Mouse (Mus musculus) forebrain, embryonic 14.5 days (tissue): ENCODE data around the gene Supt3. TPM values are rescaled to one million over a fixed set of nuclear protein-coding genes. Genes with fewer than 3 reads are reported as not detected.

Experiments
- ATAC-seq: fragments of 200-750 bp; cut with Nextera tagmentation; 2 replicates; pipeline ENCODE4 v1.8.0; 2017; ENCODE audit warnings: mild to moderate bottlenecking, moderate library complexity
- DNase-seq: peaks from one replicate; pipeline ENCODE4 v3.0.0-alpha.2; 2015; ENCODE audit warnings: low spot score
- H3K27ac ChIP-seq: fragments of 300-500 bp; sonication (generic); 2 replicates; pipeline ENCODE4 v1.5.1; 2014; ENCODE audit warnings: low read depth, mild to moderate bottlenecking, control low read depth, low read length, moderate library complexity
- H3K27me3 ChIP-seq: fragments of 300-500 bp; sonication (generic); replicated peaks from 2 replicates; pipeline ENCODE4 v1.6.1; 2014; ENCODE audit warnings: low read length, control low read depth, mixed read lengths; ENCODE audit not compliant: control insufficient read depth, insufficient read depth
- H3K36me3 ChIP-seq: fragments of 300-500 bp; sonication (generic); 2 replicates; pipeline ENCODE4 v1.6.1; 2014; ENCODE audit warnings: low read length, control low read depth; ENCODE audit not compliant: control insufficient read depth, insufficient read depth
- H3K4me1 ChIP-seq: fragments of 300-500 bp; sonication (generic); 2 replicates; pipeline ENCODE4 v1.6.1; 2014; ENCODE audit warnings: antibody characterized with exemption, low read length, control low read depth; ENCODE audit not compliant: control insufficient read depth, insufficient read depth
- H3K4me2 ChIP-seq: fragments of 300-500 bp; sonication (generic); 2 replicates; pipeline ENCODE4 v1.6.1; 2014; ENCODE audit warnings: mild to moderate bottlenecking, control low read depth, low read length
- H3K4me3 ChIP-seq: fragments of 300-500 bp; sonication (generic); 2 replicates; pipeline ENCODE4 v1.5.1; 2014; ENCODE audit warnings: low read depth, low read length, control low read depth
- H3K9ac ChIP-seq: fragments of 300-500 bp; sonication (generic); 2 replicates; pipeline ENCODE4 v1.6.1; 2014; ENCODE audit warnings: mild to moderate bottlenecking, low read length, control low read depth, moderate library complexity
- H3K9me3 ChIP-seq: fragments of 300-500 bp; sonication (generic); replicated peaks from 2 replicates; pipeline ENCODE4 v1.6.1; 2016; ENCODE audit warnings: low read length, control low read depth, mixed read lengths; ENCODE audit not compliant: control insufficient read depth
- WGBS: fragments of 180-500 bp; shearing (Covaris S2); extraction: QIAGEN DNeasy Blood & Tissue Kit; methylation state at CpG from one replicate; pipeline ENCODE4 v1.1.7; 2014; 5-methylcytosine and 5-hydroxymethylcytosine counted together
- polyA plus RNA-seq: library from polyadenylated mRNA; unstranded; fragments of >200 nt; fragmentation: Nextera tagmentation; extraction: Ambion mirVana; gene quantifications from 2 replicates; pipeline ENCODE4 v1.2.1, GENCODE M21; 2014

The Supt3 gene
- polyA plus RNA-seq, 1 experiment from 2014 or later, result 19.0 TPM

DNA sequence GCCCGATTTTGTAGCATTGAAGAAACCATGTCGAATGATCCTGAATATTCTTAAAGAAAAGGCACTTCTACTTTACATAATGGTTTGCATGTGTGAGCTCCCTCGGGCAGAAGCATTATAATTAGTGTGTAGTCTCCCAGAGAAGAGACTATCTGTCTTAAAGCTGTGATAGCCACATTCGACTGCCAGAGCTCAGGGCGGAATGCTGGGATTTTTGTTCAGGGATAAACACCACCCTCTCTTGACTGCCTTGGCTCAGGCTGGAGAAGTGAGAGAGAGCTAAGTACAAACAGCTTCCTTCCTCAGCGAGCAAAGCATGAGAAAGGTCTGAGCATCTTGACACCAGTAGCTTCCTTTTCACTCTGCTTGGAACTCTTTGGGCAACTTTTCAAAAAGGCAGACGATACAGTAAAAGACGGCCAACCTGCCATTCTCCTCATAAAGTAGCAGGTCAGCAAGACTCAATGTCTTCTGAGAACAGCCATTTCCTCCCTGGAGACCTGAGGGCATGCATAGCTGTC lies 305.1 kb downstream of the Supt3 start:
- Histone ChIP-seq H3K36me3 (no peaks in the 10 kb centered on the region), H3K4me3 (no peak overlapping the region), H3K27me3 (no peaks in the 10 kb centered on the region), H3K9me3 (no peaks in the 10 kb centered on the region), H3K4me2 (no peak overlapping the region), H3K27ac (no peak overlapping the region), H3K9ac (no peak overlapping the region), H3K4me1 (0 out of 2 replicates have a peak, but pooled peaks cover 2% of the 10 kb centered on the region)
- DNase-seq (no peak), ATAC-seq (no peak)
- 81% methylated on average over 8 of the region's 8 CpGs for WGBS

DNA sequence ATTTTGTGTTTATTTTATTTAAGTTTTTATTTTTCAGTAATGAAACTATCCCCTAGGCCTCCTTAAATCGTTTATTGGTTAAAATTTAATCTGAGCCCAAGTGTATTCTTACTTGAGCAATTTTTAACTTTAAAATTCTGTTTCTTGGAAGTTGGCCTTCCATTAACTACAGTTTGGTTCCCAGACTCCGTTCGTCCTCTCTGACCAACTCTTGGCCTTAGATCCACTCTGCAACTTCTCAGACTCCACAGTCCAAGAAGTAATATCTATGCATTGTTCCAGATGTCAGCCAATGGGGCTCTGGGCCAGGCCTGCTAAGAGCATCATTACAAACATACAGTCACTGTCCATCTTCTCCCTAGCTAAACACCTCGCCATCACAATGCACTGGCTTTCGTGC lies 309.4 kb downstream of the Supt3 start:
- no peaks in the 10 kb centered on the region for H3K4me1 ChIP-seq
- H3K4me2 ChIP-seq, result no peak overlapping the region
- no peaks in the 10 kb centered on the region for H3K27me3 ChIP-seq
- H3K9ac ChIP-seq, result no peak overlapping the region
- ATAC-seq (no peak), DNase-seq (no peak)
- 90% methylated on average over 5 of the region's 5 CpGs for WGBS
- no peak overlapping the region for H3K27ac ChIP-seq
- no peaks in the 10 kb centered on the region for H3K36me3 ChIP-seq
- no peak overlapping the region for H3K4me3 ChIP-seq
- H3K9me3 ChIP-seq, result no peaks in the 10 kb centered on the region

GRCm38 (mm10) chr17:45087022-45087421 lies 310.1 kb downstream of the Supt3 start:
- no peak overlapping the region for H3K27ac ChIP-seq
- 45% methylated on average over 5 of the region's 5 CpGs for WGBS
- H3K9ac ChIP-seq, result no peak overlapping the region
- DNase-seq (peak; percentile 63), ATAC-seq (peak; percentile 32; the same call in 1 of the 2 replicates)
- no peaks in the 10 kb centered on the region for H3K9me3 ChIP-seq
- no peaks in the 10 kb centered on the region for H3K4me1 ChIP-seq
- H3K27me3 ChIP-seq, result no peaks in the 10 kb centered on the region
- H3K36me3 ChIP-seq, result no peaks in the 10 kb centered on the region
- H3K4me3 ChIP-seq, result no peak overlapping the region
- H3K4me2 ChIP-seq, result no peak overlapping the region

DNA sequence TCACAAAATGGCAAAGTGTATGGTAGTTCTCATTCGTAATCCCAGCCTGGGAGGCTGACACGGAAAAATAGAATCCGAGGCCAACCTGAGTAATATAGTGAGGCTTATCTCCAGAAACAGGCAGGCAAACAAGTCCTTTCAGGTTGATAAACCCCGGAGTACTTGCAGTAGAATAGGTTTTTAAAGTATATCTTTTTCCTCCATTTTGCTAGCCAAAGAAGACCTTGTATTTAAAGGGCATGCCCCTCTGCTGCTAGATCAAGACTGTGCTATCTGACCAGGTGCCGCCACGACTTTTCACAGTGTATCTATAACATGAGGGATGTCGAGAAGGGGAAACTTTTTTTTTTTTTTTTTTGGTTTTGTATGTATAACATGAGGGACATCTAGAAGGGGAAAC lies 324.1 kb downstream of the Supt3 start:
- no peak for DNase-seq
- Histone ChIP-seq H3K4me2 (no peak overlapping the region), H3K4me1 (no peaks in the 10 kb centered on the region), H3K9ac (no peak overlapping the region), H3K9me3 (no peaks in the 10 kb centered on the region), H3K27me3 (no peaks in the 10 kb centered on the region), H3K36me3 (no peaks in the 10 kb centered on the region), H3K27ac (no peak overlapping the region), H3K4me3 (no peak overlapping the region)
- no peak for ATAC-seq
- 90% methylated on average over 7 of the region's 7 CpGs for WGBS

GRCm38 (mm10) chr17:45115386-45115785 lies 338.4 kb downstream of the Supt3 start:
- Histone ChIP-seq H3K4me3 (no peak overlapping the region), H3K4me2 (no peak overlapping the region), H3K27me3 (no peaks in the 10 kb centered on the region), H3K9me3 (no peaks in the 10 kb centered on the region), H3K27ac (no peak overlapping the region), H3K36me3 (no peaks in the 10 kb centered on the region), H3K4me1 (no peaks in the 10 kb centered on the region), H3K9ac (no peak overlapping the region)
- WGBS, result 89% methylated on average over 3 of the region's 3 CpGs
- no peak for ATAC-seq
- DNase-seq, result no peak

DNA sequence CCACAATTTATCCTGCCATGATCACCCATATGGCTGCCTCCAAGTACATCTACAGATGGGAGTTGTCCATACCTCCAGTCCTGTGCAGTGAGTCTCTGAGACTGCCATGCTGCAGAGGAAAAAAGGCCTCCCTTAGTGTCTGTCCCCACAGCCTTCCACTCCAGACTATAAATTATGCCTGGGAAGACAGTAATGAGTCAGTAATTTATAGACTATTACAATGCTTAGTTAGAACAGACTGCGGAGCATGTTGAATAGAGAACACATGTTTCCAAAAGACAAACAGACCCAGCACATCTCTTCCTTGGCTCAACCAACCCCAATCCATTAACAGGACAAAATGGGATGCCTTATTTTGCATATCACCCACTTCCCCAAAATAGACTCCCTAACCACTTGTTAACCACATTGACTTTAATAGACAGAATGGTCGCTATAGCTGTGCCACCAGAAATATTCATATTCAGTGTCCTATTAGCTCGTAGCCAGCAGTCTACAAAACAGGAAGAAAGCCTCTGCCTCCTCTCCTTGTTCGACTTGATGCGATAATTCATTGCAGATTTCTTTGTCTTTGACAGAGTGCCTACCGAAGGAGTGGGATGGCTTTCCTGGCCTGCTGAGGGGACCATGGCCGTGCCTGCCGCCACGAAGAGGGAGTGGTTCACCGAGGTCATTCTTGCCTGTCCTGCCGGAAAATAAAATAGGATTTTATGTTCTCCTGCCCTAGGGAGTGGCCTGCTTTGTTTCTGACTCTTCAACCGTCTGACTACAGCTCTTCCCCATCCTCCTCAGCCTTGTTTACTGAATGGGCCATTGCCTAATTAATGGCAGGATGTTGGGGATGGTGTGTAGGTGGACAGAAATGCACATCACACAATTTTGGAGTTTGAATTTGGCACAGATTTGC lies 341.9 kb downstream of the Supt3 start:
- Histone ChIP-seq H3K36me3 (no peaks in the 10 kb centered on the region), H3K9me3 (no peaks in the 10 kb centered on the region), H3K27ac (no peak overlapping the region), H3K9ac (no peak overlapping the region), H3K27me3 (no peaks in the 10 kb centered on the region), H3K4me3 (no peak overlapping the region), H3K4me1 (no peaks in the 10 kb centered on the region), H3K4me2 (no peak overlapping the region)
- no peak for ATAC-seq
- DNase-seq, result no peak
- 48% methylated on average over 12 of the region's 12 CpGs for WGBS

GRCm38 (mm10) chr17:45119609-45120201 lies 342.8 kb downstream of the Supt3 start:
- Histone ChIP-seq H3K27ac (no peak overlapping the region), H3K9ac (no peak overlapping the region), H3K36me3 (no peaks in the 10 kb centered on the region), H3K9me3 (no peaks in the 10 kb centered on the region), H3K4me2 (no peak overlapping the region), H3K27me3 (no peaks in the 10 kb centered on the region), H3K4me3 (no peak overlapping the region), H3K4me1 (no peaks in the 10 kb centered on the region)
- DNase-seq (peak; percentile 21), ATAC-seq (no peak)
- 85% methylated on average over 18 of the region's 18 CpGs for WGBS

DNA sequence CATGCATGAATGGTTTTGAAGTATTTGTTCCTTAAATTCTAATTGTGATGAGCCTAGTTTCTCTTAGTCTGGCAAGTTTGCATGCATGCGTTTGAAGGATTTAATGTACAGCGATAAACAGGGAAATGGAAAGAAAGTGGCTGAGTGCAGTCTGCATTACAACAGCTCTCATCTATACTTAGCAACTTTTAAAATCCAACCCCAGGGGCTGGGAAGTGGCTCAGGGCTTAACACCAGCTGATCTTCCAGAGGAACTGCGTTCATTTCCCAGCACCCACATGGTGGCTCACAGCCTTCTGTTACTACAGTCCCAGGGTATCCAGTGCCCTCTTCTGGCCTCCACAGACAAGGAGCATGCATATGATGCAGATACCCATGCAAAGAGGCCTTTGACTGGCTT lies 346.9 kb downstream of the Supt3 start:
- no peak overlapping the region for H3K9ac ChIP-seq
- H3K27ac ChIP-seq, result no peak overlapping the region
- 91% methylated on average over 3 of the region's 3 CpGs for WGBS
- no peaks in the 10 kb centered on the region for H3K4me1 ChIP-seq
- DNase-seq (no peak), ATAC-seq (no peak)
- no peak overlapping the region for H3K4me3 ChIP-seq
- no peaks in the 10 kb centered on the region for H3K9me3 ChIP-seq
- no peaks in the 10 kb centered on the region for H3K36me3 ChIP-seq
- no peaks in the 10 kb centered on the region for H3K27me3 ChIP-seq
- H3K4me2 ChIP-seq, result no peak overlapping the region

DNA sequence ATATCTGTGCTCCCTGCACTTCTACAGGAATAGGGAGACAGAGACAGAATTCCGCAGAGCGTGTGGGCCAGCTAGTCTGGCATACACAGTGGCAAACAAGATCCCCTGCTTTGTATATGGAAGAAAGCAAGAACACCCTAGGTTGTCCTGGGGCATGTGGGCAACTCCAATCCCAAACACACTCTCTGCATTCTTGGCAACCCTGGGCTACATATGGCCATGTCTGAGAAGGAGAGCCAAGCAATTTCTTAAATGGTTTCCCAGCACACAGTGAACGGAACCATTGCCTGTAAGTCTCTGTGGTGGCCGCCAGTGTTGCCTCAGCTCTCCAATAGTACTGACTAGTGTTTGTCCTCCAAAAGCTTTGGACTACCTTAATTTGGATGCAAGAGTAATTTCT lies 351.7 kb downstream of the Supt3 start:
- Histone ChIP-seq H3K27ac (no peak overlapping the region), H3K9me3 (no peaks in the 10 kb centered on the region), H3K4me3 (no peak overlapping the region), H3K9ac (no peak overlapping the region), H3K27me3 (no peaks in the 10 kb centered on the region), H3K4me1 (no peaks in the 10 kb centered on the region), H3K4me2 (no peak overlapping the region), H3K36me3 (no peaks in the 10 kb centered on the region)
- 94% methylated on average over 4 of the region's 4 CpGs for WGBS
- no peak for ATAC-seq
- no peak for DNase-seq
